Mouse (Mus musculus) liver, adult 2 months (tissue): ENCODE data around the gene Cdc42bpa. TPM values are rescaled to one million over a fixed set of nuclear protein-coding genes. Genes with fewer than 3 reads are reported as not detected.

Experiments used
- DNase-seq: peaks from one replicate; pipeline ENCODE4 v3.0.0-alpha.2; 2011; ENCODE audit warnings: low read depth, low spot score; ENCODE audit errors: extremely low read depth
- H3K27ac ChIP-seq: fragments of 200-500 bp; replicated peaks from 2 replicates; pipeline ENCODE4 v1.5.1; 2012; ENCODE audit warnings: low read depth, mild to moderate bottlenecking, control low read depth, inconsistent platforms, low read length; ENCODE audit not compliant: insufficient read depth
- H3K27me3 ChIP-seq: fragments of 200-500 bp; 2 replicates; pipeline ENCODE4 v1.6.1; 2012; ENCODE audit warnings: mild to moderate bottlenecking, moderate library complexity, low read length, inconsistent platforms; ENCODE audit not compliant: control insufficient read depth, insufficient read depth
- H3K36me3 ChIP-seq: fragments of 200-500 bp; 2 replicates; pipeline ENCODE4 v1.6.1; 2012; ENCODE audit warnings: low read length, inconsistent platforms; ENCODE audit not compliant: control insufficient read depth, insufficient read depth
- H3K4me1 ChIP-seq: fragments of 200-500 bp; 2 replicates; pipeline ENCODE4 v1.6.1; 2011; ENCODE audit warnings: low read length; ENCODE audit not compliant: control insufficient read depth, insufficient read depth
- H3K4me3 ChIP-seq: fragments of 200-500 bp; 2 replicates; pipeline ENCODE4 v1.5.1; 2011; ENCODE audit warnings: low read depth, mild to moderate bottlenecking, control low read depth, low read length, moderate library complexity; ENCODE audit not compliant: insufficient read depth
- H3K79me2 ChIP-seq: fragments of 200-500 bp; 2 replicates; pipeline ENCODE4 v1.6.1; 2012; ENCODE audit warnings: inconsistent platforms, mild to moderate bottlenecking, low read length, moderate library complexity; ENCODE audit not compliant: control insufficient read depth, insufficient read depth
- H3K9ac ChIP-seq: fragments of 200-500 bp; 2 replicates; pipeline ENCODE4 v1.6.1; 2012; ENCODE audit warnings: low read depth, mild to moderate bottlenecking, control low read depth, inconsistent platforms, low read length
- CTCF ChIP-seq: fragments of 200-500 bp; IDR thresholded peaks from 2 replicates; pipeline ENCODE4 v1.5.1; 2011; ENCODE audit warnings: low read depth, low read length, control low read depth
- POLR2A ChIP-seq: fragments of 200-500 bp; IDR thresholded peaks from 2 replicates; pipeline ENCODE4 v1.6.1; 2011; ENCODE audit warnings: low read length, control low read depth; ENCODE audit not compliant: insufficient read depth; ENCODE audit errors: extremely low read depth
- WGBS: fragments of 180-500 bp; shearing (Covaris S2); methylation state at CpG from one replicate; pipeline ENCODE4 v1.1.7; 2018; 5-methylcytosine and 5-hydroxymethylcytosine counted together
- polyA plus RNA-seq: library from polyadenylated mRNA; depleted of rRNA; stranded (reverse); fragments of >200 nt; gene quantifications from 2 replicates; pipeline ENCODE4 v1.2.3, GENCODE M21; 2012
- total RNA-seq: library from RNA; depleted of rRNA; stranded (reverse); fragments of >200 nt; gene quantifications from 2 replicates; pipeline ENCODE4 v1.2.3, GENCODE M21; 2014

Cdc42bpa gene
- total and polyA plus RNA-seq, 2 experiments: 7.0 to 24.7 TPM

DNA sequence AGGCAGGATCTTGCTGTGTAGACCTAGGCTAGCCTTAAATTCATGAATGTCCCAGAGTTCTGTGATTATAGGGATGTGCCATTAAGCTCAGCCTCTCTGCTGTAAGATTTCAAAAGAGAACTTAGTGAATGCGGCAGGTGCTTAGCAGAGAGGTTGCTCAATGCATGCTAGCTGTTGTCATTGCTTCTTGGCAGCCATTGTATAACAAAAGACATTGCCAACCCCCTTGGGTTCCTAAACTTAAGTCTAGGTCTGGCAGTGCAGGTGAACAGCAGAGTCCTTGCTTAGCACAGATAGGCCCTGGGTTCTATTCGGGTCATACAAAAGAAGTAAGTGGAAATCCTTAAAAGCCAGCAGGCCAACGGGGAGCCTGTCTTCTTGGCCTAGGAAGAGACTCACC lies 7.0 kb upstream of the Cdc42bpa start:
- TF ChIP-seq POLR2A (no peak), CTCF (no peak)
- Histone ChIP-seq H3K79me2 (no peaks in the 10 kb centered on the region), H3K4me1 (no peaks in the 10 kb centered on the region), H3K9ac (no peak overlapping the region), H3K27me3 (no peaks in the 10 kb centered on the region), H3K4me3 (no peak overlapping the region), H3K36me3 (no peaks in the 10 kb centered on the region), H3K27ac (no peak overlapping the region)
- WGBS: 85% methylated on average over 3 of the region's 3 CpGs
- no peak for DNase-seq

GRCm38 (mm10) chr1:179957431-179957830 lies 2.8 kb upstream of the Cdc42bpa start:
- TF ChIP-seq CTCF (no peak), POLR2A (no peak)
- no peaks in the 10 kb centered on the region for H3K27me3 ChIP-seq
- H3K36me3 ChIP-seq: no peaks in the 10 kb centered on the region
- H3K9ac ChIP-seq: no peak overlapping the region
- no peak overlapping the region for H3K27ac ChIP-seq
- WGBS: 56% methylated on average over 3 of the region's 3 CpGs
- DNase-seq: no peak
- no peak overlapping the region for H3K4me3 ChIP-seq
- peaks cover 4% of the 10 kb centered on the region; the same call in 1 of the 2 replicates for H3K4me1 ChIP-seq
- no peaks in the 10 kb centered on the region for H3K79me2 ChIP-seq

DNA sequence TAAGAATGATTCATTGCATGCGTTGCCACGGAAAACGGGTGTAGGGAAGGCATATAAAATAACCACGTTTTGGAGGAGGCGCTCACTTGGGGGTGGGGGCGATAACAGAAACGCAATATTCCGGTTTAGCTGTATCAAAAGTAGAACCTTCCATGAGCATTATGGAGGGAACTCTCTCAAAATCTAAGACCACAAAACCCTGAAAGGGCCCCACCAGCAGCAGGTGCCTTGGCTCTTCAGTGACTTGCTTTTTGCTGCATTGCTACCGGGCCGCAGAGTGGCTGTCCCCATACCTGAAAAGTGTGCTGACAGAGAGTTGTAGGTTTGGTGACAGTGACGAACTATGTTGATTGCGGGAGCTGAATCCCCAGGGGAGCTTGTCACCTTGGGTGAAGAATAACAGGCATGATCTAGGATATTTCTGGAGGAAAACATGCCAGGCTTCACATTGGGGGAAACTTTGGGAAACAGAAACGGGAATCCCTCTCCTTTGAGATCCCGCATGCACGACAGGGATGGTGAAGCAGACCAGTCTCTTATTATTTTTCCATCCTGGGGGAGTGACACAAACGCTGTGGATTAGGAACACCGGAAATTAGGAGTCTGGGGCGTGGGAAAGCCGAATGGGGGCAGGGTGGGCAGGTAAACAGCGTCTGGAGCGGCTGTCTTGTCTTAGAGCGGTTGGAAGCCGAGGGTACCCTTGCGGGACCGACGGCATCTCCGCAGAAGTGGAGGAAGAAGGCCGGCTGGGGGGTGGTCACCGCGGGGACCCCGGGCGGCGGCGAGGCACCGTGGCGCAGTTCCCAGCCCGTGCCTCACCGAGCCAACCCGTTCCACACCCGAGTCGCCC lies 1.2 kb upstream of the Cdc42bpa start:
- Histone ChIP-seq H3K36me3 (no peaks in the 10 kb centered on the region), H3K27ac (peak overlapping the region; percentile 77), H3K4me3 (peak overlapping the region; percentile 79), H3K27me3 (no peaks in the 10 kb centered on the region), H3K4me1 (peaks cover 5% of the 10 kb centered on the region; the same call in 1 of the 2 replicates), H3K79me2 (no peaks in the 10 kb centered on the region), H3K9ac (peak overlapping the region; percentile 98)
- TF ChIP-seq CTCF: no peak
- TF ChIP-seq POLR2A: no peak
- peak; percentile 40 for DNase-seq
- WGBS: 20% methylated on average over 36 of the region's 41 CpGs

- WGBS: under 1% methylated on average over 9 of the region's 9 CpGs
Observed at GRCm38 (mm10) chr1:179960543-179960876, 238 bp downstream of the Cdc42bpa start.

DNA sequence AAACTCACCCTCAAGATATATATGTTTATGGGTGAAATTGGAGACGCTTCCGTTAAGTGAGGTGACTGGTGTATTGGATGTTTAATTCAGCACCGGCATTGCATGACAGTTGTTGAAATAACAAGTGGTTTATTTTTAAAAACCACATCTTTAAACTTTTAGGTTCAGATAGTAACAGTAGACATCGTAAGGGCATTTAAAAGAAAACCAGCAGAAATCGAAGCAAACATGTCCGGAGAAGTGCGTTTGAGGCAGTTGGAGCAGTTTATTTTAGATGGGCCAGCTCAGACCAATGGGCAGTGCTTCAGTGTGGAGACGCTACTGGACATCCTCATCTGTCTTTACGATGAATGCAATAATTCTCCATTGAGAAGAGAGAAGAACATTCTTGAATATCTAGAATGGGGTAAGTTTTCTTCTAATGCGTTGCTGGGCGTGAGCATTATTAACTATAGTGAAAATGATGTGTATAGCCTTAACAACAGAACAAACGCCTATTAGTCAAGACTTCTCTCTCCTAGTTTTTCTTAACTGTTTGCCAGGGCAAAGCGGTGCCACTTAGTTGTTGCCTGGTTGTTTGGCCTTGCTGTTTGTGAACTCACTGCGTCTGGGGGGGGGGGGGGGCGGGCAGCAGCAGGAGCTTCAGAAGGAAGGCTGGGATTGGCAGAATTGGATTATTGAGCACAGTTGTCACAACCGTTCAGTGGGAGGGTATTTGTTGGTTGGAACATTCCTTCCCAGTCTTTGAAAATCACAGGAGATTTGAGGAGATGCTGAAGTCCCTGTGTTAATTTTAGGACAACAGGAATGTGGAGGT lies 818 bp downstream of the Cdc42bpa start:
- Histone ChIP-seq H3K27me3 (no peaks in the 10 kb centered on the region), H3K4me3 (peak overlapping the region; percentile 51), H3K27ac (no peak overlapping the region), H3K79me2 (no peaks in the 10 kb centered on the region), H3K4me1 (peaks cover 5% of the 10 kb centered on the region; the same call in 1 of the 2 replicates), H3K9ac (0 out of 2 replicates have a peak overlapping the region, but pooled peaks have one; percentile 31), H3K36me3 (no peaks in the 10 kb centered on the region)
- TF ChIP-seq CTCF: no peak
- peak; percentile 61 for DNase-seq
- WGBS: 2% methylated on average over 16 of the region's 16 CpGs

More at GRCm38 (mm10) chr1:179960543-179960876, 238 bp downstream of the Cdc42bpa start:
- Histone ChIP-seq H3K4me3 (peak overlapping the region; percentile 79), H3K4me1 (peaks cover 5% of the 10 kb centered on the region; the same call in 1 of the 2 replicates), H3K79me2 (no peaks in the 10 kb centered on the region), H3K36me3 (no peaks in the 10 kb centered on the region), H3K9ac (peak overlapping the region; percentile 81), H3K27ac (peak overlapping the region; percentile 76), H3K27me3 (no peaks in the 10 kb centered on the region)
- no peak for TF ChIP-seq POLR2A
- TF ChIP-seq CTCF: no peak
- DNase-seq: peak; percentile 57
